Mouse (Mus musculus) intestine, embryonic 15.5 days (tissue): ENCODE data around the gene S100b. TPM values are rescaled to one million over a fixed set of nuclear protein-coding genes. Genes with fewer than 3 reads are reported as not detected.

ENCODE experiments used
- ATAC-seq: fragments of 200-750 bp; cut with Nextera tagmentation; 2 replicates; pipeline ENCODE4 v1.8.0; 2017; ENCODE audit warnings: moderate TSS enrichment, moderate library complexity
- H3K27ac ChIP-seq: fragments of 300-500 bp; sonication (generic); 2 replicates; pipeline ENCODE4 v1.5.1; 2015; ENCODE audit warnings: mild to moderate bottlenecking, inconsistent platforms
- H3K27me3 ChIP-seq: fragments of 300-500 bp; sonication (generic); replicated peaks from 2 replicates; pipeline ENCODE4 v1.6.1; 2015; ENCODE audit warnings: inconsistent platforms
- H3K36me3 ChIP-seq: fragments of 300-500 bp; sonication (generic); 2 replicates; pipeline ENCODE4 v1.6.1; 2015; ENCODE audit warnings: inconsistent platforms
- H3K4me1 ChIP-seq: fragments of 300-500 bp; sonication (generic); replicated peaks from 2 replicates; pipeline ENCODE4 v1.6.1; 2015; ENCODE audit warnings: inconsistent platforms
- H3K4me2 ChIP-seq: fragments of 300-500 bp; sonication (generic); replicated peaks from 2 replicates; pipeline ENCODE4 v1.6.1; 2015; ENCODE audit warnings: mild to moderate bottlenecking, inconsistent platforms
- H3K4me3 ChIP-seq: fragments of 300-500 bp; sonication (generic); replicated peaks from 2 replicates; pipeline ENCODE4 v1.5.1; 2015; ENCODE audit warnings: inconsistent platforms
- H3K9ac ChIP-seq: fragments of 300-500 bp; sonication (generic); 2 replicates; pipeline ENCODE4 v1.6.1; 2015; ENCODE audit warnings: inconsistent platforms
- H3K9me3 ChIP-seq: fragments of 300-500 bp; sonication (generic); 2 replicates; pipeline ENCODE4 v1.6.1; 2016; ENCODE audit warnings: inconsistent platforms
- WGBS: fragments of 180-500 bp; shearing (Covaris S2); methylation state at CpG from one replicate; pipeline ENCODE4 v1.1.7; 2015; 5-methylcytosine and 5-hydroxymethylcytosine counted together
- polyA plus RNA-seq: library from polyadenylated mRNA; unstranded; fragments of >200 nt; fragmentation: Nextera tagmentation; extraction: Ambion mirVana; gene quantifications from 2 replicates; pipeline ENCODE4 v1.2.1, GENCODE M21; 2015

S100b gene
- 2.2 and 2.6 TPM in 2 replicates for polyA plus RNA-seq

DNA sequence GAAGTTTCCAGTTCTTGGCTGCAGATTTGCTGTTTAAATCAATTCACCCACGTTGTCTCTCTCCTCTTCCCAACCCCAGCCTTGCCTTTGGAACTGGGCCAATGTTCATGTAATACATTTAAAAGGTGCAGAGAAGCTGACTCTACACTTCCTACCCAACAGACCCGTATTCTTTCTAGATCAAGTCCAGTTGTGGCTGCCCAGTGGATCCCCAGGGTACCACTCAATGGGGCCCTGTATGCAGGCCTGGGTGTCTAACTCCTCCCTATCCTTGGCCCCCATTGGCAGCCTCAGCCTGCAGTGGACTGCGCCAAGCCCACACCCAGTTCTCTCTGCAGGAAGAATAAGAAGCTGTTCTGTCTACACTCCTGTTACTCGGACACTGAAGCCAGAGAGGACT lies at the start of gene S100b:
Gene S100b, plus strand, starts transcription at position 318 of the 400 bp plus-strand sequence.
- peaks cover 4% of the 10 kb centered on the region for H3K4me1 ChIP-seq
- no peaks in the 10 kb centered on the region for H3K36me3 ChIP-seq
- no peaks in the 10 kb centered on the region for H3K9me3 ChIP-seq
- no peak within 1 kb of the TSS for H3K27ac ChIP-seq
- 0 out of 2 replicates have a peak within 1 kb of the TSS, but pooled peaks have one; percentile 14 for H3K4me2 ChIP-seq
- H3K4me3 ChIP-seq = no peak within 1 kb of the TSS
- H3K27me3 ChIP-seq = no peaks in the 10 kb centered on the region
- no peak within 1 kb of the TSS for H3K9ac ChIP-seq
- ATAC-seq = peak; percentile 75
- 41% methylated on average over 4 of the region's 4 CpGs for WGBS

DNA sequence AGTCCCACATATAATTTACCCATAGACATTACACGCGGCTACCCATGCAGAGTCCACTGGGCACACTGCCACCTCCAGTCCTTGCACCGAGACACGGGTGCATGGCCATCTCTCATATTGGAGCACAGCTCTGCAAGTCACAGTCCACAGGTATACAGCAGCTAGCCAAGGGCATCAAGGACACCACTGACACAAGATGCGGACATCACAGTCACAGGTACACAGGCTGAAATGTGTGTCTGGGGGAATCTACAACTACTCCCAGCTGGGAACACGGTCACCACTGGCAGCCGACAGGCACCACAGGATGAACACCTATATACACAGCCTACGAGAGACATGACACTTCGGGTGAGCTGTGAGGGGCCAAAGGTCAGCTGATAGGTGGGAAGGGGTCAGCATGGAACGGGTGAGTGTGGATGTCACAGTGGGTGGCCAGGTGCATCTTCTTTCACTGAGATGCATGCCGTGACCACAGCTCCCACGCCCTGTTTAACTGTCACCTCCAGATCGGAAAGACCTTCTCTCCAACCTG lies 46.3 kb upstream of the S100b start:
- Histone ChIP-seq H3K9ac (no peak overlapping the region), H3K9me3 (no peaks in the 10 kb centered on the region), H3K4me1 (no peaks in the 10 kb centered on the region), H3K27me3 (no peaks in the 10 kb centered on the region), H3K36me3 (peaks cover 8% of the 10 kb centered on the region; the same call in 1 of the 2 replicates), H3K4me3 (no peak overlapping the region), H3K27ac (no peak overlapping the region), H3K4me2 (no peak overlapping the region)
- ATAC-seq = no peak
- WGBS = 90% methylated on average over 13 of the region's 13 CpGs

DNA sequence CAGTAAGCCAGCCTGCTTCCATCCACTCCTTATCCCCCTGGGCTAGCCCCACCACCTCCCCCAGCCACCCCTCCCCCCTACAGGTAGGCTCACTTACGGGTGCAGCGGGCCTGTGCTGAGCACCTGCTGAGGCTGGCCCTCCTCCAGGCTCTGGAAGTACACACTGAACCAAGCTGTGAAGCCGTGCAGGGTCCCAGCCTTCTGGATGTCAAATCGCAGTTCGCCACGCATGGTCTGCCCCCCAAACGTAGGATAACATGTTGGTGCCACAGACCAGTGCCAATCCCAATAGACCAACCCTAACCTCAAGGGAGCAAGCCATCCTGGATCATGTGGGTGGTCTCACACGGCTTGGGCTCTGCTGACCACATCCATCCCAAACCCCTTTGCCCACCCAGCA lies 44.4 kb upstream of the S100b start:
- Histone ChIP-seq H3K27me3 (no peaks in the 10 kb centered on the region), H3K4me1 (no peaks in the 10 kb centered on the region), H3K4me2 (no peak overlapping the region), H3K9me3 (no peaks in the 10 kb centered on the region), H3K9ac (no peak overlapping the region), H3K4me3 (no peak overlapping the region), H3K27ac (no peak overlapping the region), H3K36me3 (peaks cover 13% of the 10 kb centered on the region; the same call in 1 of the 2 replicates)
- 90% methylated on average over 8 of the region's 8 CpGs for WGBS
- no peak for ATAC-seq

DNA sequence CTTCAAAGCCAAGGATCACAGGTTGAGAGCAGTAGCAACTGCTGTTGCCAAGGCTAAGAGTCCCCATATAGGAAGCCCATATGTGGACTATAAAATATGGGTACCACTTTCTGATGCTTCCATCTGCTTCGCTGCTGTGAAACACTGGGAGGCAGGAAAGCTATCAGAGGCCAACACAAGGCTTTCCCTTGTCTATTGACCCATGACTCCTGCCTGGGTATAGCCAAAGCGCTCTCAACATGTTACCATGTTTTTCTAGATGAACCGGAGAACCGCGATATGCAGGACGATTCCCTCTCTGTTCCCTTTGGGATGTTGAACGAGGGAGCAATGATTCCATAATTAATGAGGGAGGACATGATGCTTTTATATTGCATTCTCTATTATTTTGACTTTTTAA lies 42.8 kb upstream of the S100b start:
- no peak for ATAC-seq
- 97% methylated on average over 7 of the region's 7 CpGs for WGBS
- no peak overlapping the region for H3K4me3 ChIP-seq
- no peak overlapping the region for H3K4me2 ChIP-seq
- 0 out of 2 replicates have a peak, but pooled peaks cover 5% of the 10 kb centered on the region for H3K9me3 ChIP-seq
- H3K9ac ChIP-seq = no peak overlapping the region
- H3K4me1 ChIP-seq = no peaks in the 10 kb centered on the region
- no peak overlapping the region for H3K27ac ChIP-seq
- H3K36me3 ChIP-seq = peaks cover 27% of the 10 kb centered on the region
- no peaks in the 10 kb centered on the region for H3K27me3 ChIP-seq

DNA sequence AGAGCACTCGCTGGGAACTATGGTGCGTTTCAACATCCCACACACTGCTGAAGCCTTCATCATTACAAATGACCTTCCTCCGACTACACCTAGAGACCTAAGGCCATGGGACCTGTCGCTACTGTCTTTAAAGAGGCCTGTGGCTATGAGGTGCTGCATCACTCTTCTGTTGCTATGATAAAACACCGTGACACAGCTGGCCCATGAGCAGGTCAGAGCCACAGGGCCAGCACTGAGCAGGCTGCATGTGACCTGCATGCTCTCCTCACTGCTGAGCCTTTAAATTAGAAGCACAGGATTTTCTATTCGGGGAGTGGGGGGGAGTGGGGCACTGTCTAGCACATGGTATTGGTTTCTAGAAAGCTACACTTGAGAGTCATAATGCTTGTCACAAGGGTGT lies 41.5 kb upstream of the S100b start:
- Histone ChIP-seq H3K27me3 (no peaks in the 10 kb centered on the region), H3K4me1 (no peaks in the 10 kb centered on the region), H3K36me3 (peaks cover 33% of the 10 kb centered on the region), H3K4me2 (no peak overlapping the region), H3K4me3 (no peak overlapping the region), H3K27ac (no peak overlapping the region), H3K9ac (no peak overlapping the region), H3K9me3 (0 out of 2 replicates have a peak, but pooled peaks cover 5% of the 10 kb centered on the region)
- WGBS = 91% methylated on average over 6 of the region's 6 CpGs
- no peak for ATAC-seq

DNA sequence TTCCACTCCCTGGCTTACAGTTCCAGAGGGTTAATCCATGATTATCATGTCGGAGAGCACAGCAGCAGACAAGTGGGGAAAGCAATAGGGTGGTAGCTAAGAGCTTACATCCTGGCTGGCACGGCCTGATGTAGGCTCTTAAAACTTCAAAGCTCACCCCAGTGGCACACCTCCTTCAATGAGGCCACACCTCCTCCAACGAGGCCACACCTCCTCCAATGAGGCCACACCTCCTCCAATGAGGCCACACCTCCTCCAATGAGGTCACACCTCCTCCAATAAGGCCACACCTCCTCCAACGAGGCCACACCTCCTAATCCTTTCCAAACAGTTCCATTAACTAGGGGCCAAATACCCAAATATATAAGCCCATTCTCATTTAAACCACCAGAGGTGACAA lies 39.5 kb upstream of the S100b start:
- Histone ChIP-seq H3K4me1 (no peaks in the 10 kb centered on the region), H3K9me3 (0 out of 2 replicates have a peak, but pooled peaks cover 5% of the 10 kb centered on the region), H3K27me3 (no peaks in the 10 kb centered on the region), H3K4me3 (no peak overlapping the region), H3K27ac (no peak overlapping the region), H3K4me2 (no peak overlapping the region), H3K36me3 (peaks cover 25% of the 10 kb centered on the region), H3K9ac (no peak overlapping the region)
- ATAC-seq = no peak
- WGBS = 92% methylated on average over 4 of the region's 4 CpGs

DNA sequence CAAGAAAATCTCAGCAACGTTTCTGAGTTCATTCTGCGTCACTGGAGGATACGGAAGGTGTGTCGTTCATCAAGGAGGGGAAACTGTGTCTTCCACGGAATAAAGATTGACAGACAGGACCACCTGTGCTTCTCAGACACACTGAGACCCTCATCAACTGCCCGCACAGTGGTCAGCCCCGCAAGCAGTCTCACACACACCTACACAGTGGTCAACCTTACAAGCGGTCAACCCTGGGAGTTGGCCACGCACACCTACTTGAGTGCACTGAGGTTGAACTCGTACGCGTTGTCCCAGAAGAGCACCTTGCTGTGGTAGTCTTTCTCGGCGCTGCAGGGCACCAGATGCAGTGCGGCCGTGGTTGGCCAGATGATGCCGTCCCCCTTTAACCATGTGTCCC lies 36.6 kb upstream of the S100b start:
- Histone ChIP-seq H3K27me3 (no peaks in the 10 kb centered on the region), H3K9ac (no peak overlapping the region), H3K4me3 (no peak overlapping the region), H3K36me3 (peaks cover 29% of the 10 kb centered on the region), H3K4me2 (no peak overlapping the region), H3K9me3 (0 out of 2 replicates have a peak, but pooled peaks cover 5% of the 10 kb centered on the region), H3K4me1 (no peaks in the 10 kb centered on the region), H3K27ac (no peak overlapping the region)
- no peak for ATAC-seq
- over 99% methylated on average over 17 of the region's 17 CpGs for WGBS

DNA sequence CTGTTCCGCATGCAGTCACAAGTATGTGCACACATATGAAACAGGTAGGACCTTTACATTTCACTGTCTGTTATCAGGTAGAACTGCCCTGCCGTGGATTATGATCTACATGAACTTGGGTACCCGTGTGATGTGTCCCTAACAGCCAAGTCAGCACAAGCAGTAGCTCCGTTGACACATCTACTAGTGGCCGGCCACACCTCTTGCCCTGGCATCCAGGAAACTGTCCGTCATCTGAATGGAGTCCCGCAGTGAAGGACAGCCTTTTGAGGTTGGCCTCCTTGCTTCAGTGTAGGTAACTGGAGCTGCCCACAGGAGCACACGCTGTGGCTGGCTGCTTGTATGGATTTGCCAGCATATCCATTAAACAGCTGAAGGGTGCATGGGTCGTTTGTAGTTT lies 35.4 kb upstream of the S100b start:
- 0 out of 2 replicates have a peak, but pooled peaks cover 5% of the 10 kb centered on the region for H3K9me3 ChIP-seq
- no peak overlapping the region for H3K9ac ChIP-seq
- H3K4me1 ChIP-seq = no peaks in the 10 kb centered on the region
- no peak overlapping the region for H3K4me2 ChIP-seq
- H3K36me3 ChIP-seq = peaks cover 29% of the 10 kb centered on the region
- H3K27me3 ChIP-seq = no peaks in the 10 kb centered on the region
- 78% methylated on average over 9 of the region's 9 CpGs for WGBS
- H3K27ac ChIP-seq = no peak overlapping the region
- no peak overlapping the region for H3K4me3 ChIP-seq
- ATAC-seq = no peak

DNA sequence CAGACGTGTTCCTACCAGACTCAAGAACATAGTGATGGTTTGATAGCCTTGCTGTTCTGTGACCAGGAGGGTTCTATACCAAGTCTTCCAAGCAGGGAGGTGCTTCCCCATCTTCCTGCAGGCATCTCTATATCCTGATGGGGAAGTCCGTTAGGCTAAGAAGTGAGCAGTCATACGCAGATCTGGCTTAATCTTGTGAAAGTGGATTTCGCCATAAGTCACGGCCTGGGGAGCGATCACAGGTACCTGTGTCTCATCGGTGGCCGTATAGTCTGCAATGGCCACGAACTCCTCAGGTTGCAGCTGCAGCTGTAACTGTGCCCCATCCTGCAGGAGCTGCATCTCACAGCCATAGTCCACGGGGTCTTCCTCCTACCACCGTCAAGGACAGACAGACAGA lies 27.7 kb upstream of the S100b start:
- H3K27ac ChIP-seq = no peak overlapping the region
- ATAC-seq = no peak
- 94% methylated on average over 11 of the region's 11 CpGs for WGBS
- H3K36me3 ChIP-seq = peaks cover 4% of the 10 kb centered on the region; the same call in 1 of the 2 replicates
- H3K9ac ChIP-seq = no peak overlapping the region
- H3K4me1 ChIP-seq = no peaks in the 10 kb centered on the region
- H3K4me2 ChIP-seq = no peak overlapping the region
- no peak overlapping the region for H3K4me3 ChIP-seq
- H3K27me3 ChIP-seq = no peaks in the 10 kb centered on the region
- no peaks in the 10 kb centered on the region for H3K9me3 ChIP-seq

DNA sequence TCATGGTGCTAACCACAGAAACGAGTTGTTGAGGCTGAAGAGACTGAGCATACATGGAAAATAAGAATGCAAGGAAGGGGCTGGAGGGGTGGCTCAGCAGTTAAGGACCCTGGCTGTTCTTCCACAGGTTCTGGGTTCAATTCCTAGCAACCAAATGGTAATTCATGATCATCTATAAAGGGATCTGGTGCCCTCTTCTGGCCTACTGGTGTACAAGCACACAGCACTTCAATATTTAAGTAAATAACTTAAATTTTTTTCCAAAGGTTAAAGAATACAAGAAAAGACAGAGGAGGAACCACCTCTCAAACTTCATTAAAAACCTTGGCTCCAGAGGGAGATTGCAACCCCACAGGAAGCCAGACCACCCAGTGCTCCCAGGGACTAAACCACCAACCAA lies 24.0 kb upstream of the S100b start:
- H3K27ac ChIP-seq = no peak overlapping the region
- no peaks in the 10 kb centered on the region for H3K36me3 ChIP-seq
- no peak overlapping the region for H3K9ac ChIP-seq
- no peak overlapping the region for H3K4me2 ChIP-seq
- no peak overlapping the region for H3K4me3 ChIP-seq
- ATAC-seq = no peak
- H3K27me3 ChIP-seq = no peaks in the 10 kb centered on the region
- 74% methylated on average over 1 of the region's 1 CpGs for WGBS
- H3K9me3 ChIP-seq = no peaks in the 10 kb centered on the region
- no peaks in the 10 kb centered on the region for H3K4me1 ChIP-seq

DNA sequence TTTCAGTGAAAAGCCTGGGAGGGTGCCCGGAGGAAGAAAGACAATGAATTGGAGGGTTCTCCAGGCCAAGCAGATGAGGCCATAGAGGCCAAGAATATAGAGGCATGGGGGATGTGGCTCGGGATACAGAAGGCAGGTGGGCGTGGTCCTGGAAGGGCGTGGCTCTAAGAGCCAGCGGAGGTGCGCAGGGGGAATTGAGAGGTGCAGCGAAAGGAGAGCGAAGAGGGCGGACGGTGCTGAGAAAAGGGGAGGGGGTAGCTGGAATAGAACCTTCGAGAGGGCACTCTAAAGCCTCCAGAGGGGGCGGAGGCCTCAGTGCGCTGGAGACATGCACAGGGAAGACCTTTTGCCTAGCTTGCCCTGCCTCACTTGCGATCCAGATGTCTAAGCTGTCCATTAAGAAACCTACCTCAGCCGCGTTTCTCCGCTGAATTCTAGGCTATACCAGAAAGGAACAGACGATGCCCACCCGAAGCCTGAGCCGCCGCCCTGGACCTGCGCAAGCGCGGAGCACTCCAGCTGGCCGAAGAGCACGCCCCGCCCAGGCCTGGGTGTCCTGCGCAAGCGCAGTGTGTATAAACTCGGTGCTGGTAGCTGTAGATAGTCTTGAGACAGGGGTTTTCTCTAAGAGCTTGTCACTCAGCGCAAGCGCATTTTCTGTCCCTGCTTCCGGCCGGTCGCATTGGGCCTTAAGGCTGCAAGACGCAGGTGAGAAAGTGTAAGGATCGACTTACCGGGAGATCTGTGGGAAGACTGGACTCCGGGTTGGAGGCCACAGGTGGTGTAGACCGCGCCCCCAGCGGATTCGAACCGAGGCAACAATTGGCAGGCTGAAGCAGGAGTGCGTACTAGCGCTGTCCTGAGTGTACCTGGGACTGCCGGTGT lies 16.1 kb upstream of the S100b start, which contains the start of gene Prmt2:
Gene Prmt2, minus strand, starts transcription at position 525 of the 885 bp plus-strand sequence.
- Histone ChIP-seq H3K36me3 (no peaks in the 10 kb centered on the region), H3K4me3 (peak within 1 kb of the TSS; percentile 73), H3K27ac (peak within 1 kb of the TSS; percentile 88), H3K9ac (peak within 1 kb of the TSS; percentile 56), H3K4me1 (0 out of 2 replicates have a peak, but pooled peaks cover 4% of the 10 kb centered on the region), H3K9me3 (no peaks in the 10 kb centered on the region), H3K27me3 (no peaks in the 10 kb centered on the region), H3K4me2 (peak within 1 kb of the TSS; percentile 85)
- under 1% methylated on average over 47 of the region's 47 CpGs for WGBS
- ATAC-seq = peak; percentile 100

DNA sequence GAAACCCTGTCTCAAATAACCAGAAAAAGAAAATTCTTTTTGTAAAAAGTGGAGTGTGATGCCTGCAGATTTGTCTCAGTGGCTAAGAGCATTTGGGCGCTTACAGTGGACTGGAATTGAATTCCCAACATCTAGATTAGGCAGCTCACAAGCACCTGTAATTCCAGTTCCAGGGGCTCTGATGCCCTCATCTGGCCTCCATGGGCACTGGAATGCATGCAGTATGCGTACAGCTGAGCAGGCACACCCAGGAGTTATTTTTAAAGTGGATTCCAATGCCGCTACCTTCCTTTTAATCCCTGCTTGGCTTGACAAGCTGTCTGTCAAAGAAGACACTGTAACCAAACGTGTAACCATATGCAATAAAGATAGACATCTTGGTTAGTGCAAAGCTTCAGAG lies 14.3 kb upstream of the S100b start:
- H3K4me2 ChIP-seq = no peak overlapping the region
- H3K27ac ChIP-seq = no peak overlapping the region
- 67% methylated on average over 4 of the region's 4 CpGs for WGBS
- H3K27me3 ChIP-seq = no peaks in the 10 kb centered on the region
- no peak overlapping the region for H3K4me3 ChIP-seq
- H3K9ac ChIP-seq = no peak overlapping the region
- no peaks in the 10 kb centered on the region for H3K36me3 ChIP-seq
- ATAC-seq = no peak
- 0 out of 2 replicates have a peak, but pooled peaks cover 4% of the 10 kb centered on the region for H3K4me1 ChIP-seq
- H3K9me3 ChIP-seq = no peaks in the 10 kb centered on the region
